Mouse (Mus musculus) limb, embryonic 10.5 days (tissue): Measurements from ENCODE around the gene Rnaseh2a. TPM values are rescaled to one million over a fixed set of nuclear protein-coding genes. Genes with fewer than 3 reads are reported as not detected.

ENCODE experiments used
- DNase-seq: peaks from one replicate; pipeline ENCODE4 v3.0.0-alpha.2; 2017; ENCODE audit warnings: low spot score
- H3K27ac ChIP-seq: fragments of 300-500 bp; sonication (generic); 2 replicates; pipeline ENCODE4 v1.5.1; 2016; ENCODE audit warnings: mild to moderate bottlenecking
- H3K27me3 ChIP-seq: fragments of 300-500 bp; sonication (generic); 2 replicates; pipeline ENCODE4 v1.6.1; 2016; ENCODE audit warnings: low read depth, mild to moderate bottlenecking; ENCODE audit not compliant: poor library complexity, severe bottlenecking
- H3K36me3 ChIP-seq: fragments of 300-500 bp; sonication (generic); 2 replicates; pipeline ENCODE4 v1.6.1; 2016; ENCODE audit warnings: mild to moderate bottlenecking, moderate library complexity
- H3K4me1 ChIP-seq: fragments of 300-500 bp; sonication (generic); 2 replicates; pipeline ENCODE4 v1.6.1; 2016
- H3K4me3 ChIP-seq: fragments of 300-500 bp; sonication (generic); 2 replicates; pipeline ENCODE4 v1.5.1; 2016; ENCODE audit warnings: mild to moderate bottlenecking, moderate library complexity
- H3K9me3 ChIP-seq: fragments of 300-500 bp; sonication (generic); replicated peaks from 2 replicates; pipeline ENCODE4 v1.6.1; 2016; ENCODE audit warnings: mild to moderate bottlenecking
- WGBS: fragments of 180-500 bp; shearing (Covaris S2); methylation state at CpG from one replicate; pipeline ENCODE4 v1.1.7; 2016; 5-methylcytosine and 5-hydroxymethylcytosine counted together
- polyA plus RNA-seq: library from polyadenylated mRNA; unstranded; fragments of >200 nt; fragmentation: Nextera tagmentation; extraction: Ambion mirVana; gene quantifications from 2 replicates; pipeline ENCODE4 v1.2.1, GENCODE M21; 2016

The Rnaseh2a gene
- polyA plus RNA-seq: 156 and 168 TPM in 2 replicates

GRCm38 (mm10) chr8:84969241-84970134 is at the start of gene Rnaseh2a, which contains the start of the genes Gm49661 and Prdx2:
Gene Rnaseh2a, minus strand, starts transcription at chr8:84969767.
Gene Gm49661, minus strand, starts transcription at chr8:84969433.
Gene Prdx2, plus strand, starts transcription at chr8:84969587.
- Histone ChIP-seq H3K27me3 (no peaks in the 10 kb centered on the region), H3K27ac (peak within 1 kb of the TSS; percentile 97), H3K36me3 (peaks cover 42% of the 10 kb centered on the region), H3K4me1 (peaks cover 51% of the 10 kb centered on the region), H3K4me3 (peak within 1 kb of the TSS; percentile 69), H3K9me3 (no peaks in the 10 kb centered on the region)
- DNase-seq: peak; percentile 90
- under 1% methylated on average over 54 of the region's 56 CpGs for WGBS

GRCm38 (mm10) chr8:85017209-85017608 is 47.6 kb upstream of the Rnaseh2a start:
- DNase-seq: no peak
- no peak overlapping the region for H3K27ac ChIP-seq
- H3K4me3 ChIP-seq: no peak overlapping the region
- H3K9me3 ChIP-seq: no peaks in the 10 kb centered on the region
- H3K4me1 ChIP-seq: peaks cover 9% of the 10 kb centered on the region
- 51% methylated on average over 5 of the region's 5 CpGs for WGBS
- peaks cover 38% of the 10 kb centered on the region for H3K27me3 ChIP-seq
- H3K36me3 ChIP-seq: peaks cover 53% of the 10 kb centered on the region

GRCm38 (mm10) chr8:85016724-85017123 is 47.2 kb upstream of the Rnaseh2a start:
- Histone ChIP-seq H3K27me3 (peaks cover 43% of the 10 kb centered on the region), H3K4me3 (no peak overlapping the region), H3K4me1 (peaks cover 9% of the 10 kb centered on the region), H3K36me3 (peaks cover 48% of the 10 kb centered on the region), H3K27ac (no peak overlapping the region), H3K9me3 (no peaks in the 10 kb centered on the region)
- no peak for DNase-seq
- WGBS: 74% methylated on average over 10 of the region's 10 CpGs

- WGBS: 38% methylated on average over 2 of the region's 2 CpGs
- peaks cover 60% of the 10 kb centered on the region for H3K27me3 ChIP-seq
- H3K36me3 ChIP-seq: peaks cover 25% of the 10 kb centered on the region
- H3K9me3 ChIP-seq: no peaks in the 10 kb centered on the region
- peak within 1 kb of the TSS; percentile 41 for H3K4me3 ChIP-seq
- H3K27ac ChIP-seq: 0 out of 2 replicates have a peak within 1 kb of the TSS, but pooled peaks have one; percentile 12
- DNase-seq: no peak
- H3K4me1 ChIP-seq: peaks cover 15% of the 10 kb centered on the region
Observed at GRCm38 (mm10) chr8:85014431-85014830, 44.9 kb upstream of the Rnaseh2a start, which contains the start of gene Best2. Gene Best2, minus strand, starts transcription at chr8:85014531.

- 7% methylated on average over 25 of the region's 26 CpGs for WGBS
- peaks cover 71% of the 10 kb centered on the region for H3K27me3 ChIP-seq
- peaks cover 14% of the 10 kb centered on the region for H3K36me3 ChIP-seq
- peak overlapping the region; percentile 41 for H3K4me3 ChIP-seq
- no peaks in the 10 kb centered on the region for H3K9me3 ChIP-seq
- peaks cover 15% of the 10 kb centered on the region for H3K4me1 ChIP-seq
- peak; percentile 77 for DNase-seq
- 0 out of 2 replicates have a peak overlapping the region, but pooled peaks have one; percentile 12 for H3K27ac ChIP-seq
Observed at GRCm38 (mm10) chr8:85013230-85013840, 43.8 kb upstream of the Rnaseh2a start.

GRCm38 (mm10) chr8:85011242-85011641 is 41.7 kb upstream of the Rnaseh2a start:
- Histone ChIP-seq H3K9me3 (no peaks in the 10 kb centered on the region), H3K27ac (no peak overlapping the region), H3K36me3 (no peaks in the 10 kb centered on the region), H3K4me3 (no peak overlapping the region), H3K27me3 (peaks cover 89% of the 10 kb centered on the region), H3K4me1 (peaks cover 19% of the 10 kb centered on the region)
- WGBS: 18% methylated on average over 28 of the region's 28 CpGs
- no peak for DNase-seq

- H3K27me3 ChIP-seq: peaks cover 56% of the 10 kb centered on the region
- H3K4me1 ChIP-seq: peaks cover 11% of the 10 kb centered on the region
- 13% methylated on average over 25 of the region's 25 CpGs for WGBS
- no peak overlapping the region; the same call in 1 of the 2 replicates for H3K4me3 ChIP-seq
- H3K36me3 ChIP-seq: no peaks in the 10 kb centered on the region
- no peak overlapping the region for H3K27ac ChIP-seq
- no peaks in the 10 kb centered on the region for H3K9me3 ChIP-seq
- DNase-seq: peak; percentile 52
Observed at GRCm38 (mm10) chr8:85007686-85008085, 38.1 kb upstream of the Rnaseh2a start.

- WGBS: 6% methylated on average over 19 of the region's 19 CpGs
- H3K27me3 ChIP-seq: peaks cover 52% of the 10 kb centered on the region
- H3K4me1 ChIP-seq: peaks cover 15% of the 10 kb centered on the region
- H3K4me3 ChIP-seq: peak overlapping the region; percentile 27
- no peaks in the 10 kb centered on the region for H3K9me3 ChIP-seq
- no peaks in the 10 kb centered on the region for H3K36me3 ChIP-seq
- DNase-seq: peak; percentile 92
- H3K27ac ChIP-seq: peak overlapping the region; percentile 47
Observed at GRCm38 (mm10) chr8:84997649-84998295, 28.2 kb upstream of the Rnaseh2a start.

- Histone ChIP-seq H3K4me3 (no peak overlapping the region), H3K27me3 (peaks cover 55% of the 10 kb centered on the region), H3K4me1 (peaks cover 15% of the 10 kb centered on the region), H3K36me3 (no peaks in the 10 kb centered on the region), H3K9me3 (no peaks in the 10 kb centered on the region), H3K27ac (no peak overlapping the region)
- no peak for DNase-seq
- WGBS: 76% methylated on average over 5 of the region's 5 CpGs
Observed at GRCm38 (mm10) chr8:84996978-84997377, 27.4 kb upstream of the Rnaseh2a start.

- peak overlapping the region; percentile 24 for H3K4me3 ChIP-seq
- H3K27ac ChIP-seq: peak overlapping the region; percentile 56; the same call in 1 of the 2 replicates
- 25% methylated on average over 25 of the region's 25 CpGs for WGBS
- peaks cover 60% of the 10 kb centered on the region for H3K27me3 ChIP-seq
- peaks cover 21% of the 10 kb centered on the region for H3K4me1 ChIP-seq
- no peaks in the 10 kb centered on the region for H3K36me3 ChIP-seq
- DNase-seq: peak; percentile 43
- no peaks in the 10 kb centered on the region for H3K9me3 ChIP-seq
Observed at GRCm38 (mm10) chr8:84995680-84996079, 26.1 kb upstream of the Rnaseh2a start.

- Histone ChIP-seq H3K27ac (no peak overlapping the region), H3K27me3 (peaks cover 60% of the 10 kb centered on the region)
- whole genome bisulfite sequencing: 93% methylated on average over 9 of the region's 9 CpGs
Observed at GRCm38 (mm10) chr8:84994375-84994774, 24.8 kb upstream of the Rnaseh2a start.

GRCm38 (mm10) chr8:84990836-84991235 is 21.3 kb upstream of the Rnaseh2a start:
- peak overlapping the region; percentile 73 for H3K4me3 ChIP-seq
- WGBS: 1% methylated on average over 15 of the region's 15 CpGs
- H3K27me3 ChIP-seq: peaks cover 57% of the 10 kb centered on the region
- H3K4me1 ChIP-seq: peaks cover 34% of the 10 kb centered on the region
- H3K9me3 ChIP-seq: no peaks in the 10 kb centered on the region
- no peaks in the 10 kb centered on the region for H3K36me3 ChIP-seq
- H3K27ac ChIP-seq: peak overlapping the region; percentile 87
- no peak for DNase-seq

More at GRCm38 (mm10) chr8:84994375-84994774, 24.8 kb upstream of the Rnaseh2a start:
- H3K9me3 ChIP-seq: no peaks in the 10 kb centered on the region
- DNase-seq: no peak
- no peak overlapping the region for H3K4me3 ChIP-seq
- H3K36me3 ChIP-seq: no peaks in the 10 kb centered on the region
- H3K4me1 ChIP-seq: peaks cover 32% of the 10 kb centered on the region
